Mouse (Mus musculus) R1 (cell line): Measurements from ENCODE around the gene Pvr.
"Not testable (repeated sequence)": the region's sequence is repeated elsewhere in the genome, so short reads cannot be mapped to it uniquely, and the experiment has no call there.

ENCODE experiments used
- DNase-seq: peaks from one replicate; pipeline ENCODE4 v3.0.0-alpha.2; 2018; ENCODE audit warnings: low read depth, low spot score

Gene Pvr

DNA sequence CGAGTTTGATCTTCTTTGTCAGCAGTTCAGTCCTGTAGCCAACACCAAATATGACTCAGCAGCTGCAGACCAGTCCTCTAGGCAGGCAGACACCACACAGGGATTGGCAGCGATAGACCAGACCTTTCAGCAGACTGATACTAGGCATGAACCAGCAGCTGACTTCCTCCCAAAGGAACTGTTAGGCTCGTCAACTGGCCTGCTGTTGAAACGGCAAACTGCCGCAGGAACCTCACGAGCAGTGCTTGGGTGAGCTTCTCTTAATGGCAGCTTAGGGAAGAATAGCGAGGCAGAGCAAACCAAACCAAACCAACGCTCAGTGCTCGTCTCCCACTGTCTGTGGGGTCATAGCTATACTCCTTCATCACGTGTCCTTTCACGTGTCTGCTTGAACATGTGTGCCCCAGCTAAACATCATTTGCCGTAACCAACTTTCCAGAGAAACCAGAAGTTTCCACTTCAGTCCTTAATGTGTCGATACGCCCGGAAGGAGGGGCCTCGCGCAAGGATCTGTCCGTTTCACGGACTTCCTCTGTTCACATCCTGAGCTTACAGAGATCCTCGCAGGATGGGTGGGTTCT lies 14.3 kb upstream of the Pvr start:
- DNase-seq, result peak; percentile 49

DNA sequence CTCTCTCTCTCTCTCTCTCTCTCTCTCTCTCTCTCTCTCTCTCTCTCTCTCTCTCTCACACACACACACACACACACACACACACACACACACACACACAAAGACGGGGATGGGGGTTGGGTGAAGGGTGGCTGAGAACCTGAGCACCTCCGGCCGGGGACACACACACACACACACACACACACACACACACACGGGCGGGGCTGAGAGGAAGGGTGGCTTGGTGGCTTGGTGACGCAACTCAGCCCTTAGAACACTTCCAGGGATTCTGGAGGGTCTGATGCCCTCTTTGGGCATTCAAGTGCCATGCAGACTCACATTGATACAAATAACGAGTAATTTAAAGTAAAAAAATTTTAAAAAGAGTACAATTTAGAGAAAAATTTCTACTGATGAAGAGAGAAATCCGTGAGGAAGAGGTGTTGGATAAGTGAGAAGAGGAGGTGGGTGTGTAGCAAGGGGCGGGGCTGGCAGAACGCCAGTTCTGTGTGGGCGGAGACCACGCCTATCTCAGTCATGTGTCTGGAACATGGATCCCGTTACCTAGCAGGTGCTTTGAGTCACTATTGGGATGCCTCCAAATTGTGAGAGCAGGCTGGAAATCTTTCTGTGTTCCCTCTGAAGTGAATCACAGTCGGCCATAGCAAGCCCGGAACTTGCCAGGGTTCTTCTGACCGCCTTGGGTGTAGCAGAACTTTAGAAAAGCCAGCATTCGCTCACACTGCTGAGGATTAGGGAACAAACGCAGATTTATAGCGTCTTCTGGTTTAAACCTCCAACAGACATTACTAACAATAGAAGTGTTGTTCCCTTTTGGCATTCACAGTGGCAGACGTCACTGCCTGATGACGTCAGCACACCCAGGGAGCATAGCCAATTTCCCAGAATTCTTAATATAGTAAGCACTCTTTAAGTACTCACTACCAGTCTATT lies 12.2 kb upstream of the Pvr start:
- DNase-seq, result peak; percentile 86

DNA sequence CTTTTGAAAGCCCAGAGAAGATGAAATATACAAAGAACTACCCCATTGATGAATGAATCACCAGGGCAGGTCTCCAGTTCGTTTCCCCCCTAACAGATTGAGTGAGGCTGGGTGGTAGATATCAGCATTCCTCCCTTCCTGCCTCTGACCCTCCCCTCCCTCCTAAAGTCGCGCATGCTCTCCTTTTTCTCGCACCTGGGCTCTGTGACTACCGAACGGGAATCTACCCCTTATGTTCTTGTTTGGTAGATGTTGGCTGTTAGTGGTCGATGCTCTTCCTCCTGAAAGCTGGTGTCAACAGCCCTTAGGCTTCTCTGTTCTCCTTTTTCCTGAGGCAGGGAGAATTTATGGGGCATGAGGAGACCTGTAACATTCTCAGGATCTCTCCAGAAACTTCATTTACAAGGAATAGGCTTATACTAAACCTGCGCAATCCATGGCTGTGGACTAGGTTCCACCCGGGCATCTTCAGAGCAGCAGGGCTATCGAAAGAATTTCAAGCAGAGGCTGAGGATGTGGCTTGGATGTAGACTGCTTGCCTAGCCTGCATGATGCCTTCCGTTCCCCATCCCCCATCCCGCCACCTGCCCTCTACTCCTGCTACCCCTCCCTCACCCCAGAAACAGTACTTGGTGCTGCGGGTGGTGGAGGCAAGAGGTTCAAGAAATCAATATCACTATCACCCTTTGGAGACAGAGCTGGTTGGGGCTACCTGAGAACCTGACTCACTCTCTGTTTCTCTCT lies 11.3 kb upstream of the Pvr start:
- DNase-seq, result peak; percentile 62

DNA sequence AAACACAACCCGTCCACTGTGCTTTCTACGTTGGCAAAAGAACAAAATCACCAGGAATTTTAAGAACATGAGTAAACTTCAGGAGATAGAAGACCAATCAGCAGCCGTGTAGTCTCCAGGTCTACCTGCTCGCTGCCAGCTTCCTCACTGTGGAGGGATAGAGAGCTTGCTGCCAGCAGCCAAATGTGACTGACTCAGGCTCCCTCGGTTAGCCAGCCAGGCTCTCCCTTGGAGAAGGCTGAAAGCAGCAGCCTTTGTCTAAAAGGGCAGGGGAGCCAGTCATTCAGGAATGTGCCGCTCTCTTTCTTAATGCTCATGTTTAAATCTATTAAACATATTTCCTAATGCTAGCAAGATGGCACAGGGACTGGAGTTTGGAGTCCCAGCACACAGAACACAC lies 9.5 kb upstream of the Pvr start:
- DNase-seq, result not testable (repeated sequence)

DNA sequence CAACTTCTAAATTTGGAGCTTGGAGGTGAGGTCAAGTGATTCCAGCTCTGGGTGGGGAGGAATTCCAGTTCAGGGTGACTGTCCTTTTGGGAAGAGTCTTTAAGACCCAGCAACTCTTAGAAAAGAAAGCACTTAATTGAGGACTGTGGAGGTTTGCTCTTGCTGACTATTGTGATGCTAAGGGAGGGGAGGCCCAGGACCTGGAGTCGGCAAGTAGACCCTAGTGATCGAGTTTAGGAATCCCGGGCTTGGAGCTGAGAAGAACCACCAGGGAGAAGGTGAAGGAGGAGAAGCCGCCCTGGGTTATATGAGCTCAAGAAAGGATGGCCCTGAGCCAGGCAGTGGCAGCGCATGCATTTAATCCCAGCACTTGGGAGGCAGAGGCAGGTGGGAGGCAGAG lies 7.5 kb upstream of the Pvr start:
- peak; percentile 94 for DNase-seq

DNA sequence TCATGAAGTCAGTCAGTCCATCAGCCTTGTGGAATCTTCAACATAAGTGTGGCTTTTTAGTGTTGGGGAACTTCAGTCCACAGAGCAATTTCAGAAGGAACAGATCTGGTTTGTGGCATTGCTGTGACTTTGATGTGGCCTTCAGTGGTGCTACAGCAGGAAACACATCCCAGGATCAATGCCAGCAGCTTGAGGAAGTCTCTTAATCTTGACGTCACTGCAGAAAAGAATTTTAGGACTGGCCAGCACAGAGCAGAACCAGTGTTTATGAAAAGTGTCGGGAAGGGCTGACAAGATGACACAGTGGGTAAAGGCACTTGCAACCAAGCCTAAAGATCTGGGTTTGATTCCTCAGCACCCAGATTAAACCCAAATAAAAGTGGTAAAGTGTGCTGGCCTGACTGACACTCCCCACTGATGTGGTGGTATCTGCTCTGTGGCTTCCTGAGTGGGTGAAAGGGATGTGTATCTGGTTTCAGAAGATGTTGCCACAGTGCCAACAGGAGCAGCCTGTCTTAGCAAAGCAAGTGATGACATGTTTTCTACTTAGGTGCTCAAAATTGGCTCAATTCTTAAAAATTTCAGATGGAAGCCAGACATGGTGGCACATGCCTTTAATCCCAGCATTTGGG lies 6.0 kb upstream of the Pvr start:
- DNase-seq, result no peak

DNA sequence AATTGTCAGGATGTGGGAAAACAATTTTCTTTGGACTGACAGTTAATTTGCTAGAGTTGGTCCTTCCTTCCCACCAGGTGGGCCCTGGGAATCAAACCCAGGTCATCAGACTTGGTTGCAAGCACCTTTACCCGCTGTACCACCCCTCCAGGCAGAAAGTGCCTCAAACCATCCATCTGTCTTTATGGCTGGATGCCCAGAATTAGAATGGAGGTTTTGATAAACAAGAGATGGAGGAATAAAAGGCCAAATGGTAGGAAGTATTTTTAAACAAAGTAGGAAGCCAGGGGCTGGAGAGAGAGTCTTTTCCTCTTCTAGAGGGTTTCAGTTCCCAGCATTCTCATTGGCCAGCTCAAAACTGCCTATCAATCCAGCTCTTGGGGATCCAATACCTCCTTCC lies 4.4 kb upstream of the Pvr start:
- DNase-seq, result no peak

DNA sequence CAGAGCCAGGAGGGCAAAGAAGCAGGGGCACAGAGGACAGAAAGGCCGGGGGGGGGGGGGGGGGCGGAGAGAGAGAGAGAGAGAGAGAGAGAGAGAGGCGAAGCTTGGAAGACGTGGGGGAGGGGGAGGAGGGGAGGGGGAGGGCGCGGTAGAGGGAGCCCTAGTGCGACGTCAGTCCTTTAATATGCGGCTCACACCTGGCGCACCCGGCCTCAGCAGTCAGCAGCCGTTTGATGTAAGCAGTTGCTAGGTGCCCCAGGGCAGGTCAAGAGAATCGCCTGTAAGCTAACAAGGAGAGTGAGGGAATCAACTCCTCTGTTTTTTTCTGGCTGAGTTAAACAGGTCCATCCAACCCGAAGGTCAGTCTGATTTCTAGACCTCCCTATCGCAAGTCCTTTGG lies 2.8 kb upstream of the Pvr start:
- peak; percentile 61 for DNase-seq

DNA sequence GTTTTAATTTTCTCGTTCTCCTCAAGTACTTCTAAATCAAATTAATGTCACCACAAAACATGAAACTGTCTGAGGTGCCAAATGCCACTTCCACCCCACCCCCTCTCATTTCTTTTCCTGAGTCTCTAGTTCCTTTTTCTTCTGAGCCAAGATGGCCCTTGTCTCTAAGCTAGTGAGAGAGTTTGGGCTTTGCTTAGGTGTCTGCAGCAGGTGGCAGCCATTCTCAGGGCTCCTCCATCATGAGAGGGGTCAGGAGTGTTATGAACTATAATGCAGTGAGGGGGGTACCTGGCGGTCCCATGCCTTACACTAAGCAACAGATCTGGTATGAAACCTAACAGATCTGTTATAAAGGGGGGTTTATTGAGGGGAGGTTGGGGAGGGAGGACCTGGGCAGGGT lies 2.4 kb upstream of the Pvr start:
- no peak for DNase-seq

DNA sequence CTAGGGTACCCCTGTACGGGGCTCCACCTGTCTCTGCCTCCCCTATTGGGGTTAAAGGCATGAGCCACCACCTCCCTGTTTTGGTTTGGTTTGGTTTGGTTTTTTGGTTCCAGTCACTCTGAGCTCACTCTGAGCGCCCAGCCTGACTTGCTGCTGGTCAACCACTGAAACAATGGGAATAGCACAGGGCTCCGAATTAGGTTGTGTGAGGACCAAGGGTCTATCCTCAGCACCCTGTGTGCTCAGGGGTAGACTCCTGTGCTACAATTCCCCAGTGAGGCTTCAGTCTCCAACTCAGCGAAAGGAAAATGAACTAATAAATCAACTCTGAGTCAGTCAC lies 824 bp downstream of the Pvr start:
- no peak for DNase-seq

DNA sequence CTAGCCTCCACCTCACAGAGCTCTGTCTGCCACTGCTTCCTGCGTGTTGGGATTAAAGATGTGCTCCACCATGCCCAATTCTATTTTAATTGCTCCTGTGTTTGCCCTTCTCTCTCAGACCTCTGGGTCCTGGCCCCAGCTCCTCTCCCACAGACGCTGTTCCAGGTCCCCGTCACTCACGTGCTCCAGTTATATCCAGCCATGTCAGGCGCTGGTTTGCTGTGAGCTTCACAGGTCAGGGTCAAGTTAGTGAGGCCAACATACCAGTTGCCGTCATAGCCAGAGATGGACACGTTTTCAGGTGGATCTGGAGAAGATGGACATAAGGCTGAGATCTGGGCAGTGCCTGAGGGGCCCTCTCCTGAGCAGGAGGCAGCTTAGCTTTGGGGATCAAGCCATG lies 6.4 kb downstream of the Pvr start:
- DNase-seq, result no peak

DNA sequence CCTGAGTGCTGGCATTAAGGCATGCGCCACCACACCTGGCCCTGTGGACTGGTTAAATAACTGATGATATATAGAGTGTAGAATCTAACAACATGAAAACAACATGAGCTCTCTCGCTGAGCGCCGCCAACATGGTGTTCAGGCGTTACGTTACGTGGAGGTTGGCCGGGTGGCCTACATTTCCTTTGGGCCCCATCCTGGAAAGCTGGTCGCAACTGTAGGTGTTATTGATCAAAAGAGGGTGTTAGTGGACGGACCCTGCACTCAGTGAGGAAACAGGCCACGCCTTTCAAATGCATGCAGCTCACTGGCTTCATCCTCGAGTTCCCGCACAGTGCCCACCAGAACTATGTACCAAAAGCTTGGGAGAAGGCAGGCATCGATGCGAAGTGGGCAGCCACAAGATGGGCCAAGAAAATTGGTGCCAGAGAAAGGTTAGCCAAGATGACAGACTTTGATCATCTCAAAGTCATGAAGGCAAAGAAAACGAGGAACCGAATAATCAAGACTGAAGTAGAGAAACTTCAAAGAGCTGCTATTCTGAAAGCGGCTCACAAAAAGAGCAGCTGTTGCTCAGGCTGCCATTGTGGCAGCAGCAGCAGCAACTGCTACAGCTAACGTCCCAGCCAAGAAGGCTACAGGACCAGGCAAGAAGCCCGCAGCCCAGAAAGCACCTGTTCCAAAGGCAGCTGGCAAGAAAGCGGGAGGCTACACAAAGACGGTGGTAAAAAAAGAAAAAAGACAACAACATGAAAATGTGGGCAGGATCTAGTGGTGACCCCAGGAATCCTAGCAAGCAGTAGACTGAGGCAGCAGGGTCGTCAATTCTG lies 9.1 kb downstream of the Pvr start:
- DNase-seq, result no peak

DNA sequence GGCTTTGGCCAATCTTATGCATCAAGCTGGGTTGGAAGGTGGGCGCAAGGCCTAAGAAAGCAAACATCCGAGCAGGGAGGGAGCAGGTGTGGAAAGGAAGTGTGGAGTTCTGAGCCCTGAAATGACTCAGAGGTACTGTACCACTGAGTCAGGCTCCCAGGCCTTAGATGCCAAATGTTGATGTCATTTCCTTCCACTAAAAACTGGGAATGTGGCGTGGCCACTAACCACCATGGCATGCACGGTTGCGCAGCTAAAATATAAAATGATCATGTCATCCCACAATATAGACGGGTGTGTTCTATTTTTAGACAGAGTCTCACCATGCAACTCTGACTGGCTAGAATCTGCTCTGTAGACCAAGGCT lies 9.7 kb downstream of the Pvr start:
- DNase-seq, result no peak

DNA sequence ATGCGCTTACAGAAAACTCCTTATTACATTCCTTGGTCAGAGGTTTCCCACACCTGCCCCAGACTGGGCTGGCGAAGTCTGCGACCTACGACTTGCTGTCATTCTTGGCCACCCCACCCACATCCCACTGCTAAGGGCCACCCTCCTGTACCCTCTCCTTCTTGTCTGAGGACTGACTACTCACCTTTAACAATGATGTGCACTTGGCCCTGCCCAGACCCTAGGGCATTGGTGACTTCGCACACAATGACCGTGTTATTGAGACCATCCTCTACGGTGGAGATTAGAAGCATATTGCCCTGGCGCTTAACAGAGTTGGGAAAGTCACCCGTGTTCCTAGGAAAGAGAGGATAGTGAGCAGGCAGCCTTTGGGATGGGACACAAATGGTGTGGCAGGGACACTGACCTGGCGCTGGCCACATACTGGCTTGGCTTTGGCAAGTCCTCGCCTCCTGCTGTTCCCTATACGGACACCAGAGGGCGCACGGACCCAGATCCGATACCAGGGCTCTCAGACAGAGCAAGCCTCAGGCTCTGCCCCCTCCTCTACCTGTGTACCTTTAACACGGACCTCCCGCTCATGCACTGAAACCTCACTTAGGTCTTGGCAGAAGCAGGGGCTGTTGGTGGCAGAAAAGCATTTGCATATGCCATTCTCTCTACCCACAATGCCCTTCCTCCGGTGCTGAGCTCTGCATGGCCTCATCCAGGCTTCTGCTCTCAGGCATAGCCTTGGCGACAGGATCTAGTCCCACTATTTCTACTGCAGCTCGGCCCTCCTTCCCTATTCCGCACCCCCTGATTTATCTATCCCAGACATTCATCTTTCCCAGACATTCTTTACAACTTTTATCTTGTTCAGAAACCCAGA lies 10.3 kb downstream of the Pvr start:
- DNase-seq, result peak; percentile 73

DNA sequence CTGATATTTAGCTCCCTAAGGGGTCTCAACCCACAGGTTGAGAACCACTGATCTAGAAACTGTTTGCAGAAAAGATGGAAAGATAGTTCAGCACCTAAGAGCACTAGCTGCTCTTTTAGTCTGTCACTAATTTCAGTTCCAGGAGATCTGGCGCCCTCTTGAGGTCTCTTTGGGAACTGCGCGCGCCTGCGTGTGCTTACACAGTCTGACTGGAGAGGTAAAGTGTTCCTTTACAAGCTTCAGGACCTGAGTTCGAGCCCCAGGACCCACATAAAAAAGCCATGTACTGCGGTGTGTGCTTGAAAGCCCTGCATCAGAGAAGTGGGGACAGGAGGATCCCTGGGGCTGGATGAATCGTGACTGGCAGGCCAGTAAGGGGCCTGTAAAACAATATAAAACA lies 31.1 kb downstream of the Pvr start:
- peak; percentile 50 for DNase-seq

DNA sequence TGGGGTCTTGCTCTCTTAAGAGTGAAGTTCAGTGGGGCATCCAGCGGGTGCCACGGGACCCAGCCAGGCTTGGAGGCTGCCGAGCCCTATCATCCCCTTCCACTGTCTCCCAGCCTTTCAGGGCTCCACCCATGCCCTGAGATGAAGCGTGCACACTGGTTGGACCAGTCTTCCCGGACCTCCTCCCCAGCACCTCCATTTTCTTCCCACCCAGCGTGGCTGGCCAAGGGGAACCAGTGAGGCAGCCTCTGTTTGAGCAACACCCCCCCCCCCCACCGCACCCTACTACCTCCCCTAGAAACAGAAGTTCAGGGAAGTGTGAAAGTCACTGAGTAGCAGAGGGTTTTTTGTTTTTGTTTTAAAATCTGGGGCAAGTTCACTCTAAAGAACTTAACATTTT lies 33.1 kb downstream of the Pvr start, which contains the start of gene Ceacam19:
TSS of gene Ceacam19 (minus strand) at position 117 of the 400 bp plus-strand sequence.
- DNase-seq, result peak; percentile 38

DNA sequence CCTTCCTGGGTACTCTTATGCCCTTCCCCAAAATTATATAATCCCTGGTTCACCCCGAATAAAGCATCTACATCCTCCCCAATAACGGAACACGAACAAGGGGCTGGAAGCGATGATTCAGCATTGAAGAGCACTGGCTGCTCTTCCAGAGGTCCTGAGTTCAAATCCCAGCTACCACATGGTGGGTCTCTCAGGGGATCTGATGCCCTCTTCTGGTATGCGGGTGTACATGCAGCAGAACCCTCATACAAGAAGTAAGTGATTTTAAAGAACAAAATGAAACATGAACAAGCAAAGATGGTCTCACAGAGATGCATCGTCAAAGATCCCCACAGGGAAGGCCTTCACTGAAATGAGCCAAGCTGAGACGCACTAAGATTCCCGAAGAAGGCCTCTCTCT lies 40.2 kb downstream of the Pvr start:
- DNase-seq, result no peak

DNA sequence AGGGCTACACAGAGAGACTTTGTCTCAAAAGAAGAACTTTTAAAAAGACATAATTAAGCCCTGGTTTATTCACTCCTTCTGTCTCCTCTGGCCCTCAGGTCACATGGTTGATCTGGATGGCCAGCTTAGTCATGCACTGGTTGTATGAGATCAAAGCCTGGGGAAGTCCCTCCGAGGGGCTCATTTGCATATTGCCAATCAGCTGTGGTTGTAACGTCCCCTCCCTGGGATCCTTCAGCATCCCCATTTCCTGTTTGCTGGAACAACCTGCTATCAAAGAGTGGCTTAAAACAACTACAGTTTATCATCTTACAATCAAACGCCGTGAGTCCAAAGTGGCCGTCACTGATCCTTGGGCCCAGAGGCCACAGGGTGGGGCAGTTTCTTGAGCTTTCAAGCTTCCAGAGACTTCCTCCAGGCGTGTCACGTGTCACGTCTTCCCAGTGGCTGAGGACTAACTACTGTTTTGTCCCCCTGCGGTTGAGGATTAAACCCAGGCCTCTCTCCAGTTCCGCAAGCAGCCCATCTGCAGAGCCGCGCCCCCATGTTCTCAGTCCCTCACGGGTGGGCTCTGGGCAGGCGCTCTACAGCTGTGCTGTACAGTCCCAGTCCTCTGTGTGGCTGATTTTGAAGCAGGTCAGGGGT lies 44.1 kb downstream of the Pvr start:
- peak; percentile 75 for DNase-seq

DNA sequence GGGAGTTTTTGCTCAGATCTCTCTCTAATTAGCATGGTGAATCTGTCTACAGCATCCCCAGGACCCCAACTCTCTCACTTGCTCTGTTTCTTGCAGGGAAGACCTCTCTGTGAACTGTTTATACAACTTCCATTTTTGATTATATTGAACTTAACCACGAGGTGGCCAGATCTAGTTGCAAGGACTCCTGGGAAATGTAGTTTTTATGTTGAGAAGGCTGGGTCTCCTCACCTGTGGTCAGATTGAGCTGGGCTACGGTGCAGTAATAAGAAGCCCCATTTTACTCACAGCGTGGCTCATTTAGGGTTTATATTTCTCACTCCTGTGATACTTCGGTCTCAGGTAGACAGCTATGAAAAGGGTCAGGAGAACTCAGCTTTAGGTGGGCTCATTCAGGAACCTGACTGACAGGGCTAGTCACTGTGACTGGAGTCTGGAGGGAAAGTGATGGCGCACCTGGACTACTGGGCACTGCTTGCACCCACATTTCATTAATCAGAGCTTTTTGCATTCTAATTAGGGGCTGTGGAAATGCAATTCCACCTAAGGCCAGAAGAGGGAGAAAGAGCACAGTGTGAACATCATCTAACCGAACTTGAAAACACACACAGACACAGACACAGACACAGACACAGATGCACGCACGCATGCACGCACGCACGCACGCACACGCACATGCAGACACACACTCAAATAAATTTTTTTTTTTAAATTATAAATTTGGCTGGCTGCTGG lies 44.8 kb downstream of the Pvr start:
- peak; percentile 83 for DNase-seq
